Mouse (Mus musculus) lung, postnatal 0 days (tissue): ENCODE measurements around the gene 4930595D18Rik.

Experiments
- CTCF ChIP-seq: IDR thresholded peaks from 2 replicates; pipeline ENCODE4 v1.5.1; 2016; ENCODE audit warnings: antibody characterized with exemption, mild to moderate bottlenecking
- EP300 ChIP-seq: IDR thresholded peaks from 2 replicates; pipeline ENCODE4 v1.6.1; 2016; ENCODE audit warnings: antibody characterized with exemption, mild to moderate bottlenecking, control low read depth

DNA sequence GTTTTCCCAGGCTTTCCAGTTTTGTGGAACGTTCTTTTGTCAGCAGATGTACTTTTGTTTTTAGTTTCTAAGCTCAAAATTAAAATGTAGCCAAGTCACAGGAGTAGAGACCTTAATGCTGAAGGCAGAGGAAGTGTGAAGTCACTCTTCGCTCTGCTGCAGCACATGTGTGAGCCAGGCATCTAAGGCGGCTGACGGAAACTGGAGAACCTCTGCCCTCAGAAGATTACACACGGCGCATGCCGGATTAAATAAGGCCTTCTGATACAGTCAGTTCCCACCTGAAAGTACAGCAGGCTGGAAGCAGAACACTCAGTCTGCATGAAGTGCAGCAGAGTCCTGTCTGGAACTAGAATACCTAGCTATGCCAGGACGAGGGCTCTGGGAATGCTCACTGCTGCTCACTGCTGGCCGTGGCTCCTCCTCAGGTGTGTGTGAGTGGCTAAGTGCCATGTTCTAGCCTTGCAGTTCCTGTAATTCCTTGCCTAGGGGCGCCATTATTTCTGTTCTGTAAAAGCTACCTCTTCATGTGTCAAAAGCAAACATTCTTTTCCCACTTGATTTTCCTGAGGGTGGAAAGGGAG lies 41.0 kb upstream of the 4930595D18Rik start:
- TF ChIP-seq CTCF (peak; percentile 54), EP300 (0 out of 2 replicates have a peak, but pooled peaks have one; percentile 23)
